Mouse (Mus musculus): ENCODE data around the gene Eif4a1.

Eif4a1 gene

DNA sequence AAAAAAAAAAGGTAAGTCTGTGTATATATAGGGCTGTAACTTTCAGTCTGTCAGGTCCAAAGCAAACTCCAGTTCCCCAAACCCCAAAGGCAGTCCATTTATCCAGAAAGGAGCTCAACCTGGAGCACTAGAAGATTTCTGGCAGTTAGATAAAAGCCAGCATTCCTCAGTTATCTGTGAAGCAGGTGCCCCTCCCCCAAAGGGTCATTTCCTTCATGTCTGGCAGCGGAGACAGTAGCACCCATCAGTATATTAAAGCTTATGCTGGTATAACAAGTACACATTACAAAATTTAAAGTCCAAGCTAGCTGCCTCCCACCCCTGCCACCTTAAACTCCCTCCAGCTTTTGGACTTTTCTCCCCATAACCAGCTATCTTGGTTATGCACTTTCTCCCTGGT is 27.4 kb upstream of the Eif4a1 start:
- no peak for DNase-seq (ENCODE audit: low spot score)

- DNase-seq (ENCODE audit: low spot score), result no peak
Measured at GRCm38 (mm10) chr11:69698574-69698973, 26.4 kb upstream of the Eif4a1 start.

DNA sequence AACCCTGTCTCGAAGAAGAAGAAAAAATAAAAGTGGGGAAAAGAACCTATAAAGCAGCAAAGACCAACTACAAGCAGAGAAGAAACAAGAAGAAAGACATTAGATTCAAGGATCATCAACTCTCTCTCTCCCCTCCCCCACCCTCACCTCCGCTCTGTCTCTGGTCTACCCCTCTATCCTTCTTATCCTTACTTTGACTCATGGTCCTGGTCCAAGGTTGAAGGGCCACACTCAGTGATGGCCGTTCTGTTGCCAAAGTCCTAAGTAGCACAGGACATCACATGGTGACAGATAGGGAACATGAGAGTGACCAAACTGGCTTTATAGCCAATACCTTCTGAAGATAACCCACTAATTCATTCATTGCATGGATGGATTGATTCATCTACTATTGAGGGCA is 25.2 kb upstream of the Eif4a1 start:
- DNase-seq (ENCODE audit: low spot score), result no peak

DNA sequence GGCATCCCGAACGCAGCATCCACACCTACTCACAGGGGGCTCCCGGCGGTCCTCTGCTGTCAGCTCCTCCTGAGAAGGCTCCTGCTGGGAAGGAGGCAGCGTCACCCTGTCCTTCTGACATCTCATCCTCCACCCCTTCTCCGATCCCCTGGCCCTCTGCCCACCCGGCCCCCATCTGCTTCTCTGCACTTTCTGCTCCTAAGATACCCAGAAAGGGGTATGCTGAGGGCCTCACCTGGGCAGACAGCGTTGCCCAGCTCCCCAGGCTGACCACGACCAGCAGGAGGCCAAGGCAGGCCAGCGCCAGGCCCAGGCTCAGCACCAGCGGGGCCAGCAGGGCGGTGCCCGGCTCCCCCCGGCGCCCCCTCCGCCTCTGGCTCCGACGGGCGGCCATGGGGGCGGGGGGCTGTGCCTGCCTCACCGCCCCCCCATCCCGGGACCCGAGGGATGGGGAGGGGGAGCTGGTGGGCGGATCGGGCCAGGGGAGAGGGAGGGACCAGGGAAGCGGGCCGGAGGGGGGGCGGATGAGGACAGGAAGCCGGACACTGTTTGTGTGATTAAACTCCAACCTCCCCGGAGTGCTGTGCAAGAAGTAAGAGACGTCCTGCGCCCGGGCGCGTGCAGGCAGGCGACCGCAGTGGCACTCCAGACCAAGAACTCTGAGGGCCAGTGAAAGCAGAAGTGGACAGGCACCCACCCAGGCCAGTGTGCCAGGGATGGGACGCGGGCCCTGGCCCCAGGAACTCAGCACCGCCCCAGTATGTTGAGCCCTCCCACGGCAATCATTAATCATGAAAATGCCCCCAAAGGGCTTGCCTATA is 23.3 kb upstream of the Eif4a1 start, which contains the start of the genes Tnfsf12 and Tnfsfm13:
Gene Tnfsf12, minus strand, starts transcription at position 489 of the 821 bp plus-strand sequence.
Gene Tnfsfm13, minus strand, starts transcription at position 738 of the 821 bp plus-strand sequence.
- no peak for DNase-seq (ENCODE audit: low spot score)

GRCm38 (mm10) chr11:69695046-69695360 is 22.8 kb upstream of the Eif4a1 start:
- DNase-seq (ENCODE audit: low spot score), result no peak

GRCm38 (mm10) chr11:69693421-69693965 is 21.3 kb upstream of the Eif4a1 start:
- no peak for DNase-seq (ENCODE audit: low spot score)

GRCm38 (mm10) chr11:69692863-69693262 is 20.6 kb upstream of the Eif4a1 start:
- DNase-seq (ENCODE audit: low spot score), result no peak

- no peak for DNase-seq (ENCODE audit: low spot score)
Measured at GRCm38 (mm10) chr11:69692196-69692811, 20.1 kb upstream of the Eif4a1 start.

GRCm38 (mm10) chr11:69689891-69690290 is 17.7 kb upstream of the Eif4a1 start:
- DNase-seq (ENCODE audit: low spot score), result no peak

DNA sequence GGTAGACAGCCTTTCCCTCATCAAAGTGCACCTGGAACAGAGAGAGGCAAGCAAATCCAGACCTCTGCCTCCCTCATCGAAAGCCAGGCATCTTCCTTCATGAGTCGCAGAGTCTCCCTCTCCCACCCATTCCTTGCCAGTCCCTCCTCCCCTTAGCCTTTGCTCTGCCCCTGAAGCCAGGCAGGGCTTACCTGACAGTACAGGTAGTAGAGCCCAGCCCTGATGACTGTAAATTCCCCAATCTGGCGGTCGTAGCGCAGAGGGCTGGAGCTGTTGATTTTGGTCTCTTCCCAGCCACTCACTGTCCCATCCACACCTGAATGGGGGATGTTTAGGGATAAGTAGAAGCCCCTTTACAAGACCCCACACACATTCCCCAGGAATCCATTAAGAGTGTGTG is 14.8 kb upstream of the Eif4a1 start:
- no peak for DNase-seq (ENCODE audit: low spot score)

DNA sequence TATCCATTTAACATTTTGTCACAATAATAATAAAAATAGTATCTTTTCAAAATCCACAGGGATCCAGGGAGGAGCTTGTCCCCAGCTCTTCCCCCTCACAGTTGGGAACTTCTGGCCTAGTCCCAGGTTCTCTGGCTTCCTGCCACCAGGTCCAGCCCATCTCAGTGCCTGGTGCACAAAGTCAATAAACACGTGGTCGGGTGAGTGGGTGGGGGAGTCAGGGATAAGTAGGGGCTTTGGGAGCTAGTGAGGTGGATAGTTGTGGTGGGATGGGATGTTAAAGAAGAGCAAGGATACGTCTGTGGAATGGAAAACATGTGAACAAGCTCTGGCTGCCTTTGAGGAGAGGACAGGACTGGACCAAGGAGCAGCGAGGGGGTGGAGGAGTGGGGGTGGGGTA is 14.2 kb upstream of the Eif4a1 start:
- no peak for DNase-seq (ENCODE audit: low spot score)

DNA sequence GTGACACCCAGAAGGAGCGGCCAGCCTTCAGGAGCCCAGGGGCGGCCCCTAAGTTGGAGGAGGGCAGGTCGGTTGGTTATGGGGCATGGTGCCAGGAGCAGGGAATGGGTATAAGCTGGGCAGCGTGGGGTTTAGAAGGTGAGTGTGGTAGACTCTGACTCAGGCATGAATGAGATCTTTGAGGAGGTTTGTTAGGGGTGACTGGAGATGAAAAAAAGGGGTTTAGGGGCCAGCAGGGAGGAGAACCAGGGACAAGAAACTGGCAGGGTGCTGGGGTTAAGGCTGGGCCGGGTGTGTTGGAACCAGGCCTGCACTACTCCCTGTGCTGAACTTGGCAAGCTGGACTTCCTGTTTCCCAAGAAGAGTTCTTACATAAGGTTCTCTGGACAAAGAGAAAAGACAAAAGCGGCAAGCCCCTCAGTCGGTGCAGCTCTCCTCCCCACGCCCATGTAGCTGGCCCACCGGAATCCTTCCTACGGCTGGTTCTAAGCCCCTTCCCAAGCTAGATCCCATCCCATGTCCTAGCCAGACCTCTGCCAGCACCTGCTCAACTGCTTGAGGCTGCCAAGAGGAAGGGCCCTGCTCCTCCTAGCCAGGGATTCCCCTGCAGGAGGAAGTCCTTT is 13.4 kb upstream of the Eif4a1 start, which contains the start of gene Tnfsf13:
Gene Tnfsf13, minus strand, starts transcription at position 259 of the 623 bp plus-strand sequence.
- DNase-seq (ENCODE audit: low spot score), result no peak

GRCm38 (mm10) chr11:69684936-69685335 is 12.7 kb upstream of the Eif4a1 start:
- DNase-seq (ENCODE audit: low spot score), result no peak

DNA sequence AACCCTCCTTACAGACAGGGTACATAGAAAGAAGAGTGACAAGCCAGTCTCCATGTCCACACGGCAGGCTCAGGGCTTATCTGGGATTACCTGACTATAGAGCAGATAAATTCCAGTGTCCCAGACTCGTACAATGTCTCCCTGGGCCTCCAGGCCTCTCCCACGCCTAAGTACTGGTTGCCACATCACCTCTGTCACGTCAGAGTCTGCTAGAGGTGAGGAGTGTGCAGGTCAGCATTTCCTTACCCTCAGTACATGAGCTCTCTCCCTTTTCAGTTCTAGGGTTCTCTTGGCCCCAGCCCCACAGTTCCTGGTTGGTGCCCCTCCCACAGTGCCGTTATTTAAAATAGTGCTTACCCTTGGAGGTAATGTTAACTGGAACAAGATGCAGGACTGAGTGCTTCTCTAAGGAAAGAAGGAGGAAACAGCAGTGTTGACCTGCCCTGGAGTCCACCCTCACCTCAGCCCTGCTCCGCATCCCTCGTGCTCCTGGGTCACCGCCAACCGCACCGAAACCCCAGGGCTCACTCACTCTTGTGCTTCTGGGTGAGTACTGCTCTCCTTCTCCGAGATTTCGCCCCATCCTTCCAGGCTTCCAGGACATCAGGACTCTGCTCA is 12.0 kb upstream of the Eif4a1 start:
- no peak for DNase-seq (ENCODE audit: low spot score)

DNA sequence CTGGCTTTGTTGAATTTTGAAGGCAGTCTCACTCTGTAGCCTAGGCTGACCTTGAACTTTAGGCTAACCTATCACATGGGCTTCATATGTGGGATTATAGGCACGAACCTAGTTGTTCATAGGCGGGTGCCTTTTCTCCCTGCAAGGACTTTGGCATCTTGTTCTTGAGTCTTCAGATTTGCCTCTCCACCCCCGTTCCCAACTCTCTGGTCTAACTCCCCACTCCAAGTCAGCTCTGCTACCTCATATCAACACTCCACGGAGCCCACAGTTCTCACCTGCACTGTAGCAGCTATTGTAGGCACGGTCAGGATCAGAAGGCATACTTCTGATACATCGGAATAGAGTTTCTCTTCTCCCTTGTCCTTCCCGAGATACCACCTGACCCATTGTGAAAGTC is 11.4 kb upstream of the Eif4a1 start:
- DNase-seq (ENCODE audit: low spot score), result no peak

- DNase-seq (ENCODE audit: low spot score), result peak; percentile 92
Measured at GRCm38 (mm10) chr11:69682840-69683533, 10.8 kb upstream of the Eif4a1 start.

GRCm38 (mm10) chr11:69682209-69682839 is 10.1 kb upstream of the Eif4a1 start:
- DNase-seq (ENCODE audit: low spot score), result no peak

DNA sequence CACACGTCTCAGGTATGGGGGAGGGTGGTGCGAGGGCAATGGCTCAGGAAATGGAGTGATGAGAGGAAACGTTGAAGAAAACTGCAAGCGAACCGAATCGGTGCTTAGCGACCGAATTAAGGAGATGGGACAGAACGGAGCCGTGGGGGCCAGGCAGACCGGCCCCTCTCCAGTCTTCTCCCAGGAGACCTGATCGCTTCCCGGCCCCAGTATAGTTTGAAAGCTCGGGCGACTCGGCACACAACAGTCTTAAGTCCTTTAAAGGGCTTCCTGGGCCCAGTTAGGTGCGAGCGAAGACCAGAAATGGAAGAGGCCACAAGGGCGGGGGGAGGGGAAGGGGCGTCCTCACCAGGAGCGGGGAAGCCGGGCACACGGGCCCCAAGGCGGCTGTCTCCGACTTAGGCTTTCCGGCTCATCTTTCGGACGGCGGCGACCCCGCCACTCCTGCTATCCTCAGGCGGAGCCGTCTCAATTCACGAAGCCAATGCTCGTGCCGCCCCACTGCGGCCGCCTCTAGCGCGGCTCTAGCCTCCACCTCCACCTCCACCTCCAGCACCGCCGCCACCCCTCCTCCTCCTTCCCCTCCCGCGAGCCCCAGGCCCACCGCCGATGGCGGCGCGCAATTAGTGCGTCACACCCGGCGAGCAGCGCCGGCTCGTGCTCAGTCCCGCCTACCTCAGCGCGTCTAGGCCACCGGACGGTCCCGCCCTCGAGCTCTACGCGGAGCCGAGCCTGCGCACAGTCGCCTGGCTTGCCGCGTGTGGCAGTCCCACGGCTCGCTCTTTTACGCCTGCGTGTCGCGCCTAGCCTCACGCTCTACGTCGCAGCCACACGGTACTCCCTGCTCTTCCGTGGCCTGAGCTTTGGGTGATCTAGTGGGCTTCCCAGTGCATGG is 9.3 kb upstream of the Eif4a1 start, which contains the start of gene Senp3:
Gene Senp3, minus strand, starts transcription at position 771 of the 895 bp plus-strand sequence.
- DNase-seq (ENCODE audit: low spot score), result peak; percentile 79

GRCm38 (mm10) chr11:69680136-69680855 is 8.1 kb upstream of the Eif4a1 start:
- no peak for DNase-seq (ENCODE audit: low spot score)

Data from layer of hippocampus, adult 9-10 months (tissue).